Mouse (Mus musculus): ENCODE measurements at regions not wholly inside any gene's neighbourhood (a gene's known extent, or its start where the extent isn't known, plus 50 kb on each side); places are given as distances from the start of the nearest gene placed in this dataset.

DNA sequence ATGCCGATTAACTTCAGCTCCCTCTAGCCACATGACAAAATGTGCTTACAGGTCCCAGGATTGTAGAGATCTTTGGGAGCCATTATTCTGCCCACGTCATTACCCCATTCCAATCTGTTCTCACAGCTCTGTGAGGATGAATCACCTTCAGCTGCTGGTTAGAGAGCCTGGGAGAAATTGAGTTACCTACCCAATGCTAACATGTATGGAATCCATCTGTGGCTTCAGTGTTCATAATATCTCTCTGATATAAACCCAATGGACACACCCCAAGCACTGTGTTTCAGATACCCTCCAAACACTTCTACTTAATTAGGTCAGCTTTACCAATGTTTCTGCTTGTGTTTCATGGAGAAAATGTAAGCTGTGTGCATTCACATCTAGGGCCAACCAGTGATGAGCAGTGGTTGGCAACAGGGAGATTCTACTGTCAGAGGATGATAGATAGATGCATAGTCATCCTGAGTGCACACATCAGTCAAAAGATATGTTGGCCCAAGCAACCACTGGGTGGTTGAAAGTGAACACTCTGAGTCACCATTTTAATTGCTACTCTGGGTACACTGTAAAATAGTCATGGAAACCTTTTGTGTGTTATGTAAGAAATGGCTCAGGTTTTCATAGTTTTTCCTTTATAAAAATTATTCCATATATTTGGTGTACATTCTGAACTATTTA, 301.5 kb downstream of the Lrig3 start:
- TF ChIP-seq CTCF (IDR thresholded peaks at IDR 0.05; ENCODE audit: extremely low read depth, insufficient read length, insufficient replicate concordance, low read depth, low read length) (no peak), POLR2A (IDR thresholded peaks at IDR 0.05; ENCODE audit: low read depth, low read length) (no peak)
